Mouse (Mus musculus) cerebellum, postnatal 14 days (tissue): ENCODE data around the gene Tbc1d23.
"Not testable (repeated sequence)": the region's sequence is repeated elsewhere in the genome, so short reads cannot be mapped to it uniquely, and the experiment has no call there.

Source experiments
- DNase-seq, 2 experiments: peaks; one replicate each; pipeline ENCODE4 v3.0.0; 2021; ENCODE audit warnings: mixed read lengths in 2 of 2

The Tbc1d23 gene

DNA sequence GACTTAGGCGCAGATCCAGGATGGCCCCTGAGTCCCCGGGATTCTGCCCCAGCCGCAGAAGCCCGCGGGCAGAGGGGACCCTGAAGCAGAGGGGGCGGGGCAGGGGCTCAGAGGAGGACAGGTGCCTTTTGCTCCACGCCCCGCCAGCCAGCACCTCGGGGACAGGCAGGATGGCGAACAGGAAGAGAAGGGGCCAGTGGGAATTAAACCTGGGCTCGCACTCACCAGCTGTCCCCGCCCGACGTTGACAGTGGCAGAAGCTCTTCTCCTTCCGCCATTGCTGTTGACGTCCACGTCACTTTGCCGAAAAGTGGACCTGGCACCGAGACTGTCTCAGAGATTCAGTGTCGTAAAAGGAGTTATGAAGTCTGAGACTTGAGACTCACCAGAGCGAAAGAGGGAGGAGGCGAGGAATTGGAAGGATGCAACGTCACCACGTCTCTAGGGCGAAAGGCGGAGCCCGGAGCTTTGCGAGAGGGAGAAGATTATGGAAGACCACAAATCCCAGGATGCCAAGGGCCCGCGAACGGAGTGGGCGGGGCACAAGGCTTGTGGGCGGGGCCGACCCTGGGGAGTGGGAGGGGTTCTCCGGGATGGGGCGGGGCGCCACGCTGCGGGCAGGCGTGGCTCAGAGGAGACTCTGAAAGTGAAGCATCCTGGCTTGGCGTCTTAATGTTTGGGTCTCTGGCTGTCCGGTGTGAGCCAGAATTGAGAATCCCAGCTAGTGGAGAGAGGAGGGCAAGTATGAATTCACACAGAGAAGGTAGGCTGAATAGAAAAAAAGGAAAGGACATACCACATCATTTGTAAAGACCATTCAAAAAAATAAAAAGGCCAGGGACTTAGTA lies at the start of gene Tbc1d23:
Gene Tbc1d23 (minus strand): TSS at position 416 of the 848 bp plus-strand sequence.
- DNase-seq: peak; percentile 98

DNA sequence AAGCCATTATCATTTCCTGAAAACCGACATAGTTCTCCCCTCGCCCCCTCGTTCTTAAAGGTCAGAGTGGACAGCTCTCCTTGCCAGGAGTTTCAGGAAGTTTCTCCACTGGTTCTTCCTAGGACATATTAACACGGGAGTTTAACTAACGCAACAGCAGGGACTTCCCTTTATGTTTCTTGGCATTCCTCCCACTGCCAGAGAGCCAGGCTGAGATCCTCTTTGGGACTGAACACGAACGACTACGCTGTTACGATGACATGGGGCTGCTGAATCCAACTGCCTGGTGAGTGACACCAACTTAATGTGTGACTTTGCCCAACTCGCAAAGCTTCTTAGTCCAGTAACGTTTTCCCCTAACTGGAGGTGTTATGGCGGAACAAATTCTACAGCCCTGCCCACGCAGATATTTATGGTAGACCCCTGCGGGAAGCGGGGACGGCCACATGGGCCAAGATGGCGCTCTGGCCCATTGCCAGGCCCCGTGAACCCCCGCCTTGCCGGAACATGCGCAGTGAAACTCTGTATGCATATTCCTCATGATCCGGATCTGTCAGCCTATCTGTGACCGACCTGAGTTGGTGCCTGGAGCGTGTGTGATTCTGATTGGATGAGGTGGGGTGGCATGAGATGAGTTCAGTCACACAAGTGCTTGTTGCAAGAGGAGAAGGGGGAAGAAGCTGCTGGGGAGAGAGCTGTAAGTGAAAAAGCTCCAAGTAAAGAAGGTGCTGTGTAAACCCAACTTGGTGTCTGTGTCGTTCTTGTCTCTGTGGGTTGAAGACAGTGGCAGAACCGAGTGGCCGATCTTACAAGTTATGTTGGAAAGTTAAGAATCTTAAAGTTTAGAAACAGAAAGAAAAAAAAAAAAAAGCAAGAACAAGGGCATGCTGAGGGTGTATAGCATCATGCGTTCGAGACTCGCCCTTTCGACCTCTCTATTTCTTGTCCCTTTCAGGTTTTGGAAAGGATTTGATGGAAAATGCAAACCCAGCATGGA lies 49.2 kb upstream of the Tbc1d23 start:
- peak; percentile 54 to 62 for DNase-seq

DNA sequence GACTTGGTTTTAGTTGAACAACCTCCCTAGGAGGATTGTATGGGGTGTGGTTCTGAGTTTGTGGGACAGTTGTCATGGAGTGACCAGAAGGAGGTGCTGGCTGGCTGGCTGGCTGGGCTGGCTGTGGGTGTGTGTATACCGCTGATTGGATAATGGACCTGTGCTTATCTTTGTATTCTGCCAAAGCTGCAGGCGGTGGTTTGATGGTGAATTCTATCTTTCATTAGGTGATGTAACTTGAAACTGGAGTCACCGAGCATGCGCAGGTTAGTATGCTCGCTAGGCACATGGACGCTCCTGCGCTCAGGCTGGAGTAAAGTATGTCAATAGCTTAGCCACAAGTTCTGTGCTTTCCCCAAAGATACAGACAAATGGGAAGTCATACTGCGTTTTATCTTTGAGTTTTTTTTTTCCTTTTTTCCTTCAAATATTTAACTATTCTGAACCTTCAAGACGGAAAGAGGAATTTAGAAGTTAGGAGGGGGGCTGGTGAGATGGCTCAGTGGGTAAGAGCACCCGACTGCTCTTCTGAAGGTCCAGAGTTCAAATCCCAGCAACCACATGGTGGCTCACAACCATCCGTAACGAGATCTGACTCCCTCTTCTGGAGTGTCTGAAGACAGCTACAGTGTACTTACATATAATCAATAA lies 47.8 kb upstream of the Tbc1d23 start:
- no peak for DNase-seq

DNA sequence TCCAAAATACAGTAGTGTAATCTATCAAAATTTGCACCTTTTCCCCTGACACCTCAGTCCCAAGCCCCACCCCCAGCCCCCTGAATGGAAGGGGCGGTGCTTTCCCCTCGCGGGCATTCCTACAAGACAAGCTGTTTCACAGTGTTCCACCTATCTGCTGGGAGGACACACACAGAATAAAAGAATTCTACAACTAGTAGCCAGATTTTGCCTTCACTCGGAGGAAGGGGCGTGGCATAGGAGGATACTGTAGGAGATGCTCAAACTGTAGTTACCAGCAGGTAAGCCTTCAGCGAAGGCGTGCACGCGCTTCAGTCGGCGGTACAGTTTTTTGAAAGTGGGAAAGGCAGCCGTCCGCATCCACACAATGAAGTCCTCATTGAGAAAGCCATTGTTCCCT lies 38.4 kb upstream of the Tbc1d23 start:
- DNase-seq: no peak

DNA sequence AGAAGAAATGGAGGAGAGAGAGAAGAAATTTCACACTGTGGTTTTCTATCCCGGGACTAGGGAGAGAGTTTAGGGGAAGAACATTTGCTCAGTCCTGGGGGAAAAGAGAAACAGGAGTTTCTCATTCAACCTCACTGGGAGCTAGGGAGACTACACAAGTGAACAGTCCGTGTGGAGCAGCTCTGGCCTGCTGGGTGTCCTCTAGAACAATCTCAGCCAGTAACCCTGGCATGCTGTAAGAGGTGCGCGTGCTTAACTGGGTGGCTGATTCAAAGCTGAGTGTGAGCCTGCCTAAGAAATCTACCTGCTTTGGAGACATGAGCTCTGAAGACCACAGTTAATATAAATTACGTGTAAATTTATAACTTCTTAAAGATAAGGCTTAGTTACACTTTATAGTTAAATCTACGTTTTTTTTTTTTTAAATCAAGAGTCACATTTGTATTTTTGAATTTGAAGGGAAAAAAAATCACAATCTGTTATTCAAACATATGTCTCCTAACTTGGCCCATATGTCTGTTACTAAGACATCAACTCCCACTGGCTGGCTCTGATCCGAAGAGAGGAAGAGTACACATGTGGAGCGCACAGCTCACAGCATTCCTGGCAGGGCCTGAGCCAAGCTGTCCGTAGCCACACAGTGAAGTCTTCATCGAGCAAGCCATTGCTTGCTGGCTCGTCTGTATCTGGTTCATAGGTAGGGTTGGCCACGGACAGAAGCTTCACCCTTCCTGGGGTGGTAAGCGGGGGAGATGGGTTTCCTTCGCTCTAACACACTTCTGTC lies 36.9 kb upstream of the Tbc1d23 start:
- DNase-seq: peak; percentile 8 to 37

DNA sequence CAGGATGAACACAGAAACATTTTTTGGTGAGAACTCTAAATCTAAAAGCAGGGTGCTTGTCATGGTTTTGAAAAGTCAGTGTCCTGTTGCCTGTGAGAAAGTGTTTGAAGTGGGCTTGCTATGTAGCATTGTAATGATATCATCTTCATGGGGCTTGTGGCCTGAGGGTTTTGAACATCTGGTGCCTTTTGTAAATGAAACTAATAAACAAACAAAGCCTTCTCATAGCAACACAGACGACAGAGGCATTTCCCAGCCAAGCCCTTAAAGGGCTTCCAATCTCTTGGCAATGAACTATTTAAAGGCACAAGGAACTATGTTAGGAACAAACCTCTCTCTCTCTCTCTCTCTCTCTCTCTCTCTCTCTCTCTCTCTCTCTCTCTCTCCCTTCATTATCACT lies 35.8 kb upstream of the Tbc1d23 start:
- no peak for DNase-seq

DNA sequence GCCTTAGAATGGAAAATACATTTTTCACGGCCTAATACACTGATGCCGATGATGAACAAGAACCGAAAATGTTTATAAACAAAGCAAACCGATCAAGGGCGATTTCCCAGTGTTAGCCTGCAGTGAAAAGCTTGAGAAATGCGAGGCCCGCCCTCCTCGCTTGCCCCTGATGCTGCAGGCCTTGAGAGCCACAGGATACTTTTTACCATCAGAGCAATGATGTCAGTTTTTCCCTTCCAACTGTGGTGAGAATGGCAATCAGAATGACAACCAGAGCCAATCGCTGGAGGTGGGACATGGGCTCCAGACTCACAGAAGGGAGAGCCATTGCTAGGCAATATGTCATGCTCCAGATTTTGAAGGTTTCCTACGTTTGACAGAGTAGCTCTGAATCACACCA lies 28.8 kb upstream of the Tbc1d23 start:
- DNase-seq: no peak

DNA sequence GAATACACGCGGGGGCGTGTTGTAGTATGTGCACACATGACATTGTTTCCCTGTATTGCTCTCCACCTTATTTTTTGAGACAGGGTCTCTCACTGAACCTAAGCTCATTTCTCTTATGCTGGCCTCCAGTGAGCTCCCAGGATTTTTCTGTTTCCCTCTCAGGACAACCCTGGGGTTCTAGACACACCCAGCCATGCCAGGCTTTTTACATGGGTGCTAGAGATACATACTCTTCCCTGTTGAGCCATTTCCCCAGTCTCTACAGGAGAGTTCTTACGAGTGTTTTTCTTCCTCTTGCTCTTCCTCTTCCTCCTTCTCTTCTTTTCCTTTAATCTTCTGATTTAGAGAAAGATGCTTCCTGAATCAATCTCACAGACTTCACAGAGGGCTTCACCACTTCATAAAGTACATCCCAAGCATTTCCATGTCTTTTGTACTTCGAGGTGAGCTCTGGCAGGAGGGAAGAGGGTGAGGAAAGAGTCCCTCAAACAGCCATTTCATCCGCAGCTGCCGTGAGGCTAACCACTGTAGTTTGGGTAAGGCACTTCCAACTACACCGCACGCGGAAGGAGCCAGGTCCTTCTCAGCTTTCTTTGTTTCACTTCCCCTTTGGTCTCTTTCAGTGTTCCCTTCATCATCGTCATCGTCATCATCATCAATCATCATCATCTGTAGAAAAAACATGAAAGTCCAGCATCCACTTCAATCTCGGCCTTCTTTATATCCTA lies 28.2 kb upstream of the Tbc1d23 start:
- DNase-seq: no peak

DNA sequence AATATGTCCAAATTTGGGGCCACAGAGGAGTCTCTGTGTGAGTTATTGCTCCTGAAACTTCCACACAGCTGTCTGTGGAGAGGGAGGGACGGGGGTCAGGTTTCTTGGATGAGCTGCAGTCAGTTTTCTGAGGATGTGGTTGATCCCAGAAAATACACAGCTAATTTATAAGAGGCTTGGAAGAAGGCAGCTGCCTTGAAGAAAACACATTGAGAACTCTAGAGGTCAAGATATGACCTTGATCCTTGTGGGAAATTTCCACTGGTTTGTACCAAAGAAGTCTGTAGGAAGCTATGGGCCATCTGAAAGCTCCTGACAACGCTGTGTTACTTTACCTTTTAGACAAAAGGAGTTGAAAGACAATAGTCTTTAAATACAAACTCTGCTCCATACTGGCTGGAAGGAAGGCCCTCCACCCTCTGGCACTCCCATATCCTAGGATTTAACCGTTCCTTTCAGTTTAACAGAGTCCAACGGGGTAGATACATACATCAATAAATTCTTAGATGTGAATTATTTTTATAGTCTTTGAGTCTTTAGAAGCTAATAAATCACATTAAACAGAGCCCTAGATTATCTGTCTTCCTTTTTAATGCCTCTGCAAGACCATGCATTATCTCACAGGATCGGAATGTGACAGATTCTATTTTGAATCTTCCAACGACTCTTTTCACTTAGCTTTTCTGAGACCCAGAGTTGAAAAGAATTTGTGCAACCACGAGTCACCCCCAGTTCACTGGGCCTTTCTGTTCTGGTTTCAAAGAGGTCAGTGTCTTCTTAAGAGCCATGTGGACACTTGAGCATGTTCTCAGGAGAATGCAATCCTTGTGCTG lies 20.5 kb upstream of the Tbc1d23 start:
- DNase-seq: no peak

DNA sequence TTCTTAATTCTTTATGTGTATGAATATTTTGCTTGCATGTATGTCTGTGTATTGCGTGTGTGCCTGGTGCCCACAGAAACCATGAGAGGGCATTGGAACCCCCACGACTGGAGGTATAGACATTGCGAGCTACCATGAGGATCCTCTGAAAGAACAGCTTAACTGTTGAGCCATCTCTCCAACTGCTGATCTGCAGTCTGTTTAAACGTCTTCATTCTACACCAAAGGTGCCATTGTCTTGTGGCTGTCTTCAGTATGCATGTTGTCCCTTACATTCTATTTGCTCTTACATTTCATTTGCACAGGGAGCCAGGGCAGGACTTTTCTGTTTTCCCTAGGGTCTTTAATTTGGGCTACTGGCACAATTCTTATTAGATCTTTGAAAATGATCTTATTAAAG lies 19.7 kb upstream of the Tbc1d23 start:
- DNase-seq: no peak

DNA sequence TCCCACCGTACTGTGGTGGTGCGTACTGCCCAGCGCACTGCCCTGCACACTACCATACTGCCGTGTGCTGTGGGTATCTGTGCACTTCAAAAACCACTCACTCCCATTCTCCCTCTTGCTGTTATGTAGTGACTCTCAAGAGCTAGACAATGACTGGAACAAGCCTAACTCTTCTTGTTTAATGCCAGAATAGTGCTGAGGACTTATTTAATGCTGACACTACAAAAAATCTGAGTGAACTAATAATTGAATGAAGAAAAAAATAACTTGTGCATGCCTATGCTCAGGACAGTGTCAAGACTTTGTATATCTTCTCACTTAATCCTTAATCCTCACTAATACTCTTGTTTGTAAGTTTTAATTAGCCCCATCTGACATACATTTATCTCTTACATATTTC lies 16.2 kb upstream of the Tbc1d23 start:
- no peak for DNase-seq

DNA sequence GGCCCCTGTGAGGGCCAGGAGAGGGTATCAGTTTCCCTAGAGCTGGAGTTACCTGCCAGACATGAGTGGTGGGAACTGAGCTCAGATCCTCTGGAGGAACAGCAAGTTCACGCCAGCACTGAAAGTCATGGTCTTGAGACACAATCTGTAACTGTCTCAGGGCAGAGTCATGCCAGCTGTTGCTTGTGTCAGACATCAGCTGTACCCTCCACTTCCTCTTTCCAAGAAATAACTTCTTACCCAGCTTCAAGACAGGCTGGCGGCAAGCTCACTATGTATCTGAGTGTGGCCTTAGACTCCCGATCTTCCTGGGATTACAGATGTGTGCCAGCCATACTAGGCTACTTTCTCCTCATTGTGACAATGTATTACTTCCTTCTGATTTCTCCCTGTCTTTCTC lies 15.3 kb upstream of the Tbc1d23 start:
- no peak for DNase-seq

DNA sequence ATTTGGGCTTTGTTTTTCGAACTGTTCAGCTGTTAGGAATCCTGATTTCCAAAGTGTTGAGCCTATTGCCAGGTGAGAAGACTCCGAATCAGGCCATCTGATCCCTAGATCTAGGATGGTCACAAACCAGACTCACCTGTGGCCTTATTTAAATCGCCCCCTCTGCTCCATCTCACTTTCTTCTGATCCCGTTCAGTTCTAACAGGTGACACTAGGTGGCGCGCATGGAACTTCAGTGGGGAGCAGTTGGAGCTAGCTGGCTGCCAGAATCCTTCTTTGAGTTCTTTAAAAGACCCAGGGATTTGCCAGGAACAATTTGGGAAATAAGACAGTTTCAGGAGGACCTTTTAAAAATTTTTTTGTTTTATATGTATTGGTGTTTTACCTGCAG lies 12.5 kb upstream of the Tbc1d23 start:
- DNase-seq: peak; percentile 85 to 92

DNA sequence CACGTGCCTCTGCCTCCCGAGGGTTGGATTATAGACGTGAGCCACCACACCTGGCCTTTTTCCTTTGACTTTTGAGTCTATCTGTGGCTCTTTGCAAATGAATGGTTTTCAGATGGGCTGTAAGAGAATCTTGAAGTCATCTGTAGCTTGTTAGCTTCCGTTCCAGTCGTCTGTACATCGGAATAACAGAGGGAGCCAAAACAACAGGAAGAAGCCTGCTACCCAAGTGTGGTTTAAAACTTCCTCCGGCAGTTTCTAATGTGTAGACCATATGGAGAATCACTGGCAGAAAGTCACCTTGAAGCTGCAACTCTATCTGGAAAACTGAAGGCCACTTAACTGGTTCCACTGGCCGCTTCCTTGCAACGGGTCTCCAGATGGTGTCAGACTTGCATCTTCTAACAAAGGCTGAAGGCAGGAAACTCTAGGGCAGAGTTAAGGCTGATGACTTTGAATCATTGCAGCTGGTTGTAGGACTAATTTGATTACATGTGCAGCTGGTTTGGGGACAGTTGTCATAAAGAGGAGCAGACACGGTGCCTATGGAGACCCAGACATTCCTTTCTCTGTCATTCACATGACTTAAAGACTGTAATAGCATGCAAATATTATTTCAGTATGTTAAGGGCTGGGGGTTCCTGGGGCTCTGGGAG lies 12.0 kb upstream of the Tbc1d23 start:
- DNase-seq: no peak

DNA sequence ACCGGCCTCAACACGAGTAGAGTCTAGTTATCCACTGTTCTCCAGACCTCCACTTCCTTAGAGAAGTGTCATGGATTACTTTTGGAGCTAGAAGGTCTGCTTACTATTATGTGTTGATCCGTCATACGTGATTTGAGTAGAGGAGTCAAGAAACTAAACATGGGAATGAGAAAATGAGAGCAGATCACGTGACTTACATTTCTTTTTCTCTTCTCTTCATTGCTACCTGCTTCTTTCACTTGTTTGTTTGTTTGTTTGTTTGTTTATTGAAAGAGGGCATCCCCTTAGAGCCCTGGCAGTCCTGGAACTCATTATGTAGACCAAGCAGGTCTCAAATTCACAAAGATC lies 11.5 kb upstream of the Tbc1d23 start:
- DNase-seq: no peak

DNA sequence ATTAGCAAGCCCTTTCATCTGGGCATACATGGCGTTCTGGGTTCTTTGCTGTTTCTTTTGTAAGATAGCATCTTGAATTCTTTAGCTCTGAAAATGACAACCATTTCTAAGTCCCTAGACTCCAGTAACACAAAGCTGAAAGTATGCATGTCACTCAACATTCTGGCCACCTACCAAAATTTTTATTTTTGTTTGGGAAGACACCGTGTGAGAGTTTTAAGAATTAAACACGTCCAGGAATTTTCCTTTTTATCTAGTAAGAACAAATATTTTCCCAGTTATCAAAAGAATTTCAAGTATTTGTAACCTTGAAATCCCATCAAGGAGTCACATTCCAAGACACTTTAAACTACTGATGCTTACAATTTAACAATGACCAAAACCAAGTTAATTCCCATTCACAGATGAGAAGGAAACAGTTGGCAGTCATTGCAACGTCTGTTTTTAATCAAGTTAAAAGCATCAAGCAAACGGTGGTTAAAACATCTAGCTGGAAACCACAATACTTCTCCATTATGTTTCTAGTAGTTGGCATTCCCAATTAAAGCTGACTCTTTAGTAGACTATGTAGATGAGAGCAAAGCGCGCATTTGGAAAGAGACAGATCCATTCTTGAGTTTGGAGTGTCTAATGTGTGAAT lies 4.7 kb upstream of the Tbc1d23 start:
- no peak for DNase-seq

DNA sequence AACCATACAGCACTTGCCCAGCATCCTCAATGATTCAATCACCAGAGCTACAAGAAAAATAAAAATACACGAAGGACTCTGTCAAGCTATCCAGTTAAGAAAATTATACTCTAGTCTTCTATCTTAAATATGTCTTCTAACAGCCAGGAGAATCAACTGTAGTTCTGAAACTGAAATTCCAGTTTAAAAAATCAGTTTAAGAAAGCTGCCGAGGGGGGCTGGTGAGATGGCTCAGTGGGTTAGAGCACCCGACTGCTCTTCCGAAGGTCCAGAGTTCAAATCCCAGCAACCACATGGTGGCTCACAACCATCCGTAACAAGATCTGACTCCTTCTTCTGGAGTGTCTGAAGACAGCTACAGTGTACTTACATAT lies 620 bp upstream of the Tbc1d23 start:
- DNase-seq: not testable (repeated sequence)

DNA sequence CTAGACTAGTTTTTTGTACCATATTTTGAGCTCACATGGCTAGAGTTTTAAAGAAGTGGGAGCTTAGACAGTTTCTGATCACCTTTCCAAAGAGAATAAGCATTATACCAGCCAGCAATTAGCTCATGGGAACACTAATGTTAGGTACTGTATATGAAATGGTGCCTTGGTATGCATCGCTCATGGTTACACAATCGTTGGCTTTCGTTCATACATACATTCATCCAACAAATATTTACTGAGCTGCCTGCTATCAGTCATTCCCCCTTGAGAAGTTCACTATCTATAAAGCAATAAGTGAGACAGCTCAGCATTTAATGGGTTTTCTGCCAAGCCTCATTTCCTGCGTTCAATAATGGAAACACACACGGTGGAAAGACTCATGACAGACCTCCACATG lies 4.9 kb downstream of the Tbc1d23 start:
- no peak for DNase-seq

DNA sequence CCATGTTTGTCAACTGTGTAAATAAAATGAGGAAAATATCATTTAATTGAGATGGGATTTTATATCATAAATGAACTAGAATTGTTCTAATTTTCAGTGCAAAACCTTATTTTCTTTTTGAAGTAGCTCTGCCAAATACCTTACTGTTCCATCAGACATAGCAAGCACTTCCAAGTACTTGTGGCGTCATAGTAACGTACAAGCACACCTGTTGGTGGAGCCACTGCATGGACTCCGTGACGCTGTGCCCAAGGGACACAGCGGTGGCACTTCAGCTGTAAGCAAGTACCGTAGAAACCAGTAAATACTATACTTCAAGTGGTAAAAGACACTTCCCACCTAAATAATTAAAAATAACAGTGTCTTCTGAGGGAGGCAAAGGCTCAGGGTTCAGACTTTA lies 10.9 kb downstream of the Tbc1d23 start:
- no peak for DNase-seq

DNA sequence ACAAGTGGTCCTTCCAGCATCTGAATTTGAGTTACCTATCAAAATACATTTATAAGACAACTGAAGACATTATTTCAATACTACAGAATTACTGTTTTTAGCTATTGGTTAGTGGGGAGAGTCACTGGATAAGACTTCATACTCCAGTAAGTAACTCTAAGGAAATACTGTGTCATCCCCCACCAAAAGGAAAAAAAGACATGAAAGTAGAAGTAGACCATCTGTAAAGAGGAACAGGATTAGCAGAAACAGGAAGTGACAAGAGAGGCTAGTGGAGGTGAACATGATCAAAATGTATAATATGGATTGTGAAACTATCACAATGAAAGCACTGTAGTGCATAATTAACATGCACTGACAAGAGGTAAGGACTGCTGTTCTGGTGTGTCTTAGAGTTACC lies 15.3 kb downstream of the Tbc1d23 start:
- DNase-seq: no peak
